16 mouse cellular contexts compared by ENCODE assay signal in genomic region chr5:117455546-117455945, GRCm38 (mm10).
"Had no signal": no experiment of that assay in that cellular context is flagged by ENCODE, and none has a peak within 500 bp of the region (broad histone marks: within the 10 kb centered on the region; RNA-seq: fewer than 3 reads in every experiment).

No protein-coding gene starts in this region.

- DNase-seq: kidney, postnatal 25 days; left cerebral cortex, postnatal 4 days; liver, postnatal 0 days; lung, embryonic 14.5 days; thymus, adult 18-20 months; thymus, postnatal 36 days had no signal

- H3K27me3 ChIP-seq: limb, embryonic 12.5 days; limb, embryonic 15.5 days; midbrain, embryonic 13.5 days; neural tube, embryonic 12.5 days; neural tube, embryonic 15.5 days had no signal

- H3K4me2 ChIP-seq: limb, embryonic 12.5 days; limb, embryonic 15.5 days; liver, embryonic 11.5 days; lung, embryonic 14.5 days; midbrain, embryonic 13.5 days; neural tube, embryonic 12.5 days; neural tube, embryonic 15.5 days had no signal

- H3K36me3 ChIP-seq: limb, embryonic 12.5 days; limb, embryonic 15.5 days; midbrain, embryonic 13.5 days; neural tube, embryonic 12.5 days; neural tube, embryonic 15.5 days had no signal

- H3K4me1 ChIP-seq: limb, embryonic 12.5 days; limb, embryonic 15.5 days; neural tube, embryonic 12.5 days; neural tube, embryonic 15.5 days had no signal

- H3K27ac ChIP-seq: kidney, postnatal 0 days; limb, embryonic 12.5 days; limb, embryonic 15.5 days; liver, embryonic 14.5 days; macrophage; midbrain, embryonic 13.5 days; neural tube, embryonic 12.5 days; neural tube, embryonic 15.5 days had no signal

- H3K9me3 ChIP-seq: limb, embryonic 12.5 days; limb, embryonic 15.5 days; midbrain, embryonic 13.5 days; neural tube, embryonic 12.5 days; neural tube, embryonic 15.5 days had no signal

- H3K4me3 ChIP-seq: limb, embryonic 12.5 days; limb, embryonic 15.5 days; midbrain, embryonic 13.5 days; neural tube, embryonic 12.5 days; neural tube, embryonic 15.5 days had no signal

- H3K9ac ChIP-seq: limb, embryonic 12.5 days; limb, embryonic 15.5 days; liver, embryonic 14.5 days; liver, postnatal 0 days; lung, embryonic 14.5 days; midbrain, embryonic 13.5 days; neural tube, embryonic 12.5 days; neural tube, embryonic 15.5 days had no signal

- ATAC-seq: liver, postnatal 0 days; lung, postnatal 0 days; midbrain, embryonic 13.5 days had no signal
